Mouse (Mus musculus) small intestine, adult 2 months (tissue): ENCODE measurements around the gene Gm49711.

Experiments used
- CTCF ChIP-seq: fragments of 200-500 bp; IDR thresholded peaks from 2 replicates; pipeline ENCODE4 v1.5.1; 2012; ENCODE audit warnings: low read depth, mild to moderate bottlenecking, control low read depth, inconsistent platforms, low read length, moderate library complexity, mixed read lengths; ENCODE audit not compliant: insufficient replicate concordance, insufficient read length; ENCODE audit errors: extremely low read depth
- POLR2A ChIP-seq: fragments of 200-500 bp; IDR thresholded peaks from 2 replicates; pipeline ENCODE4 v1.6.1; 2012; ENCODE audit warnings: low read depth, mild to moderate bottlenecking, control low read depth, inconsistent platforms, low read length, moderate library complexity

GRCm38 (mm10) chr16:92183477-92183876 is 125.4 kb downstream of the Gm49711 start:
- TF ChIP-seq CTCF (no peak), POLR2A (no peak)
